Mouse (Mus musculus) neural tube, embryonic 10.5 days (tissue): ENCODE data around the gene Suclg2.
A peak's percentile ranks its signal among the peaks of the same experiment; 100 is the strongest.
"Not testable (repeated sequence)": the region's sequence is repeated elsewhere in the genome, so short reads cannot be mapped to it uniquely, and the experiment has no call there.

ENCODE experiments used
- DNase-seq: peaks from one replicate; pipeline ENCODE4 v3.0.0-alpha.2; 2017; ENCODE audit warnings: low spot score; ENCODE audit errors: extremely low spot score

Suclg2 gene

DNA sequence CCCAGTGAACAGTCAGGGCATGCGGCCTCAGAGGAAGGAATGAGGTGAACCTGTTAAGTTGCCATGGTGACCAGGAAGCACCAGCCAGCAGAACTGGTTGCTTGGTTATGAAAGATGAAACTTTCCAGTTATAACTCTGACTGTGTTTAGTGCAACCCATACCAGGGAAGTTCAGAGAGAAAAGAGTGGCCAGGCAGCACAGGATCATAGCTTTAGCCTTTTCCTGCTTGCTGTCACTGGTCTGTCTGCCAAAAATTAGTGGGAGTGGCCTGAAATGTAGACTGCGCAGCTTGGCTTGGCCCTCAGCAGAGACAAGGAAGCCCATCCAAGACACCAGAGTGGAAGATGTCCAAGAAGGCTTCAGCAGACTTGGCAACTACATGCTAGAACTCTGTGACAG lies 96.8 kb downstream of the Suclg2 start:
- DNase-seq: no peak

DNA sequence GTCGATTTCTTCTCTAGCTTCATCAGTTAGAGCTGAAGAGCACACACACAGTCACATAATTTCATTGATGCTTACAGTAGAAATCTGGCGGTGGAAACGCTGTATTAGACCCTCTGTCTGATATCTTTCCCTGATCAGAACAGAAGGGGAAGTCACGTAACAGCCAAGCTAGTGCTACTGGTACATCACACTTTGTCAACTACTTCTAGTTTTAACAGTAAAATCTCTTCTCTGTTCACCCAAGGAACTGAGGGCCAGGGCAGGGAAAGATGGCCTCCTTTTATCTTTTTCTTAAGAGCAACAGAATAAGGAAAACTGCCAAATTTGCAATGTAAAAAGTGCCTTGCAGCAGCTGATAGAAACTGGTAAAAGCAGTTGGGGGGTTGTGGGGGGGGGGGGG lies 97.8 kb downstream of the Suclg2 start:
- no peak for DNase-seq

DNA sequence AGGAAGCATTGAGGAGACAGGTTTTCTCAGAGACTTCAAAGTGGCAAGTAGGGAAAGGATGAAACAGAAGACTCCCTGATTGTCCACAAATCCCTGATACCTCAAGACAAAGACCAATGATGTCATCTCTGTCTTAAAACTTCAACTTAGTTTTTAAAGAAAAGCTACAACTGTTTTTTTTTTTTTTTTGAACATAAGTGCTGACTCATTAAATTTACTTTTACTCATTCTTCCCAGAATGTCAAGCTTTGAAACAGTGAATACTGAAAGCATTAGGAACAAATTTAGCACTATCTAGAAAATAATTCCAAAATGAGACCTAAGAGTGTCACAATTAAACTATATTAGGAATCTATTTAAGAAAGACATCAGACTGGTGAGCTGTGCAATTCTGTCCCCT lies 98.8 kb downstream of the Suclg2 start:
- no peak for DNase-seq

DNA sequence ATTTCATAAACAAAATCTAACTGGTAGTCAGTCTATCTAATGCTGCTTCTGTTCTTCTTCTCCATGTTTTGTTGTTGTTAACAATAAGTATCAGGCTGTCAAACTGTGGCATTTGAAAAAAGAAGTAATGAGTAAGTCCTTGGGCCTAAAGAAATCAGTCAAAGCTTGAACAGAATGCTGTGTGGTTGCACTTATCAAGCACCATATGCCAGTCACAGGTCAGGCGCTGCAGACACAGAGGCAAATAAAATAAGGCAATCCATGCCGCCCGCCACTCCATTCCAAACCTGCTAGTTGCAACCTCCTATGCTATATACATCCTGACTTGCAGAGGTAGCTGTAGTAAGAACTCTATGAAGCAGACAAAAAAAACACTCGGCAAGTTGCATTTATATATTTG lies 100.2 kb downstream of the Suclg2 start:
- no peak for DNase-seq

- no peak for DNase-seq
Observed at GRCm38 (mm10) chr6:95613228-95613627, 105.4 kb downstream of the Suclg2 start.

DNA sequence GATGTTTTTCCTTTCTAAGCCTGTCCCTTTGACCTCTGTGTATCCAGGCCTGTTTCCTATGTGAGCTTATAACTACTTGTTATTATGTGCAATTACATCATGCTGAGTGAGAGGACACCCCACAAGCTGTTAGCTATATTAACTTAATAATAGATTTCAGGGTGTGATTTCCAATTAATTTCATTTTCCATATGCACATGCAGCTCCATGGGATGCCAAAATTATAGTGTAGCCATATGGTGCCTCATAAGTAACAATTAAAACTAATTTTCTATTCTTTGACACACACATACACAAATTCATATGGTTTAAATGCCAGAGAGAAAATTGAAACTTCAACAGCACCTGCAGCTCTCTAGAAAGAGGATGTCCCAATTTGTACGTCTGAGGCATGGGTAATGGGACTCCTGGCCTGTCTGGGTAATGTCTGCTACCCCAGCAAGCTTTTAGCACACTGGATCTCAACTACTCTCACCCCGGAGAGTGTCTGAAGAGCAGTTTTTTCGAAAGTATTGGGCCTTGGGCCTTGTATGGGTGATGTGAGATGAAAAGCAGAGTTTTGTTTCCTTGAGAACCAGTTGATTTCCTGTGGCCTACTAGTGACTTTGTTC lies 106.1 kb downstream of the Suclg2 start:
- DNase-seq: no peak

GRCm38 (mm10) chr6:95611059-95611458 lies 107.5 kb downstream of the Suclg2 start:
- DNase-seq: no peak

DNA sequence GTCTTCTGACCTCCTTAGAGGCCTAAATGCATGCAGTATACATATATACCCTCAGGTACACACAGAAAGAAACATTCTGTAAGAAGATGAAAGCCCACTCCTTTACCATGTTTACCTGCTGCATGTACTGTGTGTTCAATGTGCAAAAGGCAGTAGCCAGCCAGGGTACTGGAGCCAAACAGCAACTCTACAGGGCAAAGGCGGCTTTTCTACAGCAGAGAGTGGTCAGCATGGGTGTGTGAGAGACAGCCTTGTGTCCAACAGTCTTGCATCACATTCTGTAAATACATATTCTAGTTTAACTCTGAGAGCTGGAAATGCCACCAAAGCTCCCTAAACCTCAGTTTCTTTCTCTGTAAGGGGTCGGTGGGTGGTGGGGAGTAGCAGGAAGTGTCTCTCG lies 110.5 kb downstream of the Suclg2 start:
- no peak for DNase-seq

DNA sequence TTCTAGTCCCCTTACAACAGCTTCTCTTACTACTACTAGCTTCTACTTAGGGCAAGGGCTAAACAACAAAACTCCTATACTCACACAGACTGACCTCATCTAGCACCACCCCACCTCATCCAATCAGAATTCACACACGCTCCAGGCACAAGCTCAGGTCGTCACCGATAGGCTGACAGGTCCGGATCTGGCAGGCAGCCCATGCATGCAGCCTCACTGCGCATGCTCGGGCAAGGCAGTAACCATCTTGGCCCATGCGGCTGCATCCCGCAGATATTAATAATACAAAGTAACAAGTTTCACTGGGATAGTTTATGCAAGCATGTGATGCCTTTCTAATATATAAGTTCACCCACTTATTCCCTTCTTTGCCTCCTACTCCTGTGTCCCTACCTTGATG lies 117.9 kb downstream of the Suclg2 start:
- DNase-seq: not testable (repeated sequence)

DNA sequence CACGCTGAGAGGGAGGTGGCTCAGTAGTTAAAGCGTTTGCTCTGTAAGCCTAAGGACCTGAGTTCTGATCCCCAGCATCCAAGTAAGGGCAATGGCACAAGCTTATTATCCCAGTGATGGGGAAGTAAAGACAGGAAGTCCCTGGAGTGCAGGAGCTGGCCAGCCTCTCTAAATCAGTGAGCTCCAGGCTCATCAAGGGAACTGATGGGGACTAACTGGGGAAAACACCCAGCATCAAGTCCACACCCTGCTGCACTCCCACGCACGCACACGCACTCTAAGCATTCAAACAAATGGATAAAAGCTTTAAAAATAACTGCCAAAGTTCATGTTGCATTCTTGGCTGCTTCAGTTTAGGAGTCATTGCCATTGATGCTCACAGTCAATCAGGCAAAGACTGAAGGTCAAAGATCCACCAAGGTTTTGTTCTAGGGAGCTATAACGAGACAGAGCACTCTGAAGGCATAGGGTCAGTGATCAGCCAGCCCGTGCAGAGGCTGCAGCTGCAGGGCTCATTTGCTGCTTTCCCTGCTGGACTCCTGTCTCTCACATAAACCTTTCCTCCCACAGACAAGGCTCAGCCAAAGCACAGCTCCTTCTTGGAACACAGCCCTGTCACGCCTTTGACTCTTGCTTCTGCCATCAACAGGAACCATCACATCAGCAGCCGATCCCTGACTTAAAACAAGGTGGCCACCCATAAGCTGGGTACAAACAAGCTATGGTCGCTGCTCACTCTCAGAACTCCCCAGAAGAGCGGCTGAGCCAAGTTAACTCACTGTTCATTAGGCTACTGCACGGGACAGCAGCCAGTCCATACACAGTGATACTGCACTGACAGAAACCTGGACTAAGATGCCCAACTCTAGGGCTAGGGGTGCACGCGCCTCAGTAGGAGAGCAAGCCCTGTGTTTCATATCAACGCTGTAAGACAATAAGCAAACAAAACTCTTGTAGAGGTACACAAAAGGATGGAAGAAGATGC lies 121.5 kb downstream of the Suclg2 start:
- DNase-seq: no peak

DNA sequence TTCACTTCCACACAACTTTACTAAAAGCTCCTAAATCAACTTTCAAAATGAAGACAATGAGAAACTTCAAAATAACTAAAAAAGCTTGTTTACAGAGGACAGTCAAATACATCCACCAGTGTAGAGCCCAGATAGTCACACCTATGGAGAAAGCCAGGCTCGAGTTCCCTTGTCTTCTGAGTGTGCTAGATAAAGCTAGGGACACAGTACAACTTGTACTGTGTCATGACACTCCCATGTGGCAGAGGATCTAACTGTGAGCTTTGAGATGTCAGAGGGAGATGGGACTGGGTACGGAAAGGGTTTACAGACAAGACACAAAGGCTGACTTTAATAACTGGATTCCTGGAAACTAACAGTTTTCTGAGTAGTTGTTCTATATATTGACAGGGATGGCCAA lies 122.7 kb downstream of the Suclg2 start:
- no peak for DNase-seq

GRCm38 (mm10) chr6:95594239-95594638 lies 124.4 kb downstream of the Suclg2 start:
- DNase-seq: no peak

- no peak for DNase-seq
Observed at GRCm38 (mm10) chr6:95592396-95592795, 126.2 kb downstream of the Suclg2 start.

DNA sequence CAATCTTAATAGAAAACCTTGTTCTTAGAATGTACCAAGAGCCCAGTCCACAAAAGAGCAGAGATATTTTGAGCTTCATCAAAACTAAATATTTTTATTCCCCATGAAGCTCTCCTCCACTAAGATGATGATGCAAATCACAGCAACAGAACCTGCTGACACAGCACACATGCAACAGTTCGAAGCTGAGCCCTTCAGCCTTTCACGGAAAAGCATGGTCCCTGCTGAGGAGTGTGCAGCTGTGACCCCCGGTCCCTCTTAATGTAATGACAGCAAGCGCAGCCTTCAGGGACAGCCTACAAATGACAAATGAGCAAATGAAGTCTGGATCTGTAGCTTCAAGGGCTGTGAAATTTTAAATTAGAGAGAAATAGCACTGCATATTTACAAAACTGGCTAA lies 128.1 kb downstream of the Suclg2 start:
- no peak for DNase-seq

GRCm38 (mm10) chr6:95587108-95587796 lies 131.3 kb downstream of the Suclg2 start:
- DNase-seq: no peak

GRCm38 (mm10) chr6:95581893-95582292 lies 136.7 kb downstream of the Suclg2 start:
- no peak for DNase-seq

GRCm38 (mm10) chr6:95579792-95580191 lies 138.8 kb downstream of the Suclg2 start:
- DNase-seq: no peak

DNA sequence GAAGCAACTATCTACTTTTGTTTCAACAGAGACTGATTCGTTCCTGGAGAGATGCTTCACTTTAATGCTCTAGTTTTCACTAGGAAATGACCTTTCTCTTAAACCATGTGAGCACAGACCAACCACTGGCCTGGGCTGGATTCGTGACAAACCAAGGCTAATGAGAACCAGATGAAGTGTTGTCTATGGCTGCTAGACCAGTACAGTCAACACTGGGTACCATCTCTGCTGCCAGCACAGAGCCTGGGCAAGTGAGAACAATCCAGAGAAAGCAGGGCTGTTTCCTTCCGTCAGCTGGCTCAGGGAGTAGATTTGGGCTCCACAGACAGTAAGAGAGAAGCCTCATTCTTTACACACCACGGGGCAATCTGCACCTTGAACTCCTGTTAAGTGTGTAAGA lies 143.1 kb downstream of the Suclg2 start:
- peak; percentile 31 for DNase-seq

DNA sequence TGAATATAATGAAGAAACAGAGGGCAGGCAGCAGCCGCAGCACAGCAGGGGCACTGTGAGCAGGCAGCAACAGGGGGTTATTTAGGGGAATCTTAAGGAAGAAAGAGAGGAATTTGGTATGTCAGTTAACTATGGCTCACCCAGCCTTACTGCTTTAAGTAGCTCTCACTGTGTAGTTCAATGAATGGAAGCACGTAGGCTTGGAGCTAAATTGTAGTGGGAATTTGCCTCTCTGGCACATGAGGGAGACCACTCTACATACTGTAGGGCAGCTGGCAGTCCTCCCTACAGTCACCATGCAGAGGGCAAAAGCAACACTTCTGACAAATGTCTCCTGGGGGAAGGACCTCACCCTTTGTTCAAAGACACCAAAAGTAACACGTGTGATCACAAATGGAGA lies 143.7 kb downstream of the Suclg2 start:
- DNase-seq: peak; percentile 25

- no peak for DNase-seq
Observed at GRCm38 (mm10) chr6:95574389-95574788, 144.2 kb downstream of the Suclg2 start.

- DNase-seq: no peak
Observed at GRCm38 (mm10) chr6:95573035-95573759, 145.4 kb downstream of the Suclg2 start.
